Mouse (Mus musculus) left cerebral cortex, postnatal 4 days (tissue): ENCODE data around the gene Patj. TPM values are rescaled to one million over a fixed set of nuclear protein-coding genes. Genes with fewer than 3 reads are reported as not detected.

Source experiments
- DNase-seq: peaks from one replicate; pipeline ENCODE4 v3.0.0-alpha.2; 2022
- intact Hi-C: fragments of 180-260 bp; cut with DNase I; formaldehyde crosslinking; loops from one replicate; pipeline ENCODE4 v1.15.1; 2025
- microRNA-seq: library from miRNA; unstranded; fragments of <30 nt; microRNA quantifications from one replicate; pipeline ENCODE4 v1.2.0, GENCODE M21; 2022
- total RNA-seq, 2 experiments: library from RNA; stranded (reverse); gene quantifications; 2 replicates each; pipeline ENCODE4 v1.2.3; 2021

Patj gene
- total RNA-seq, 2 experiments from 2014 or later: 8.0 to 9.3 TPM

DNA sequence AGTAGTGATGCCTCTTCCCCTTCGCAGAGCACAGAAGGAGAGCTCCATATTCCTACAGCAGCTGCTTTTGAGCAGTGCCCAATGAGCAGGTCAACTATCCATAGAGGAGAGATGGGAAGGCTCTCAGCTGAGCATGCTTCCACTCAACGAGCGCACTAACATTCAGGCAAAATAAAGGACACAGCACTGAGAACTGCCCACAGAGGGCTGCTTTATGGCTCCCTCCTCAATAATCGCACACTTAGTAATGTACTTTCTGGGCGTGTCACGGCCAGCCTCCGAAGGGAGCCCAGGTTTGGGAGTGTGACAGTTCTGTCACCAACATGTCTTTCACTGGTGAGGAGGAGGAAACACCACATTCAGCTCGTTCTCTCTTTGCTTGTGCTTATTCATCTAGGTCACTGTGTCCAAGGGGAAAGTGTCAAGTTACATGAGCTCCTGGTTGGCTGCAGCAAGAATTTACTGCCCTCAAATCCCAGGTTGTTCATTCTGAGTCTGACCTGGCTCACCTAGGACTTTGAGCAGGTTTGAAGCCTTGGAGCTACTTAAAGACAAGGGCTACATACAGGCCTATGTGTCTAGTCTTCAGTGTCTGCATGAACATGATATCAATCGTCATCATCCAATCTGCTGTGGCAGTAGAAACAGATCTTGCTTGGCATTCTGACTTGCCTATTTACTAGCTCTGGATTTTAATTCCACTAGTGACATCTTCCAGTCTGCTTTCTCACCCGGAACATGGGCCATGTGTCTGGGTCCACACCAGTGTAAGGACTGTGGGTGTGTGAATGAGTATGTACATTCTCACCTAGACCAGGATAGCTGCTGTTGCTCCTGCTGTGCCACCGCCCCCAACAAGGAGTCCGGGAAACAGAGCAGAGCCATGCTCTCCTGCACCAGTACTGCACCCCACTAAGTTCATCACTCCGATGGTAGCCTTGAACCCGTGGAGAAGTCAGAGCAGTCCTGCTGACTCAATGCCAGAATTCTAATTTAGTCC, 371.8 kb downstream of the Patj start:
- intact Hi-C loops: no loop called here
- no peak for DNase-seq

Small RNA genes lying within 50 kb of the gene (microRNA-seq; reads per million reads assigned to microRNA genes)
- gene Gm22625 (not detected), gene Gm26154 (not detected)

Other genes starting within 250 kb of the Patj start
- gene Tm2d1, start 12.5 kb upstream of the Patj start, total RNA-seq: 10 to 100 TPM; 35.8 to 36.3 TPM